Mouse (Mus musculus): ENCODE data around the gene Eif2b1. TPM values are rescaled to one million over a fixed set of nuclear protein-coding genes. Genes with fewer than 3 reads are reported as not detected.

Gene Eif2b1
- total and polyA plus RNA-seq, 3 experiments, result 18.4 to 27.6 (median 23.5) TPM

- 11% methylated on average over 8 of the region's 8 CpGs for WGBS
- peak; percentile 24; the same call in 1 of the 2 replicates for TF ChIP-seq EP300 (IDR thresholded peaks at IDR 0.05; ENCODE audit: insufficient read depth, low read depth, low read length)
- TF ChIP-seq POLR2A (IDR thresholded peaks at IDR 0.05; ENCODE audit: insufficient read depth, low read depth, low read length), result no peak; the same call in 1 of the 2 replicates
- H3K9ac ChIP-seq (ENCODE audit: low read depth, low read length), result peak overlapping the region; percentile 92
- H3K4me3 ChIP-seq, result peak overlapping the region; percentile 89
- no peaks in the 10 kb centered on the region for H3K27me3 ChIP-seq (ENCODE audit: control insufficient read depth, insufficient read depth, low read length)
- H3K27ac ChIP-seq, result peak overlapping the region; percentile 96
- intact Hi-C loops (cut with DNase I), result loop anchor here (2.0 kb wide), 2 partner anchors 18 to 30 kb away; no protein-coding TSS in a partner anchor
- H3K4me1 ChIP-seq (ENCODE audit: control insufficient read depth, insufficient read depth, low read length), result no peaks in the 10 kb centered on the region; the same call in none of the 2 replicates
- peaks cover 4% of the 10 kb centered on the region; the same call in 1 of the 2 replicates for H3K36me3 ChIP-seq (ENCODE audit: control insufficient read depth, insufficient read depth, low read length)
- H3K79me2 ChIP-seq (replicated peaks; ENCODE audit: control insufficient read depth, insufficient read depth, low read length), result peaks cover 3% of the 10 kb centered on the region
- peak; percentile 52 to 65 for DNase-seq
Measured at GRCm38 (mm10) chr5:124529191-124529651, 49.7 kb downstream of the Eif2b1 start.

GRCm38 (mm10) chr5:124528791-124529190 lies 50.1 kb downstream of the Eif2b1 start:
- H3K27me3 ChIP-seq (ENCODE audit: control insufficient read depth, insufficient read depth, low read length), result no peaks in the 10 kb centered on the region
- peaks cover 3% of the 10 kb centered on the region for H3K79me2 ChIP-seq (replicated peaks; ENCODE audit: control insufficient read depth, insufficient read depth, low read length)
- peak overlapping the region; percentile 89 for H3K4me3 ChIP-seq
- peak overlapping the region; percentile 92 for H3K9ac ChIP-seq (ENCODE audit: low read depth, low read length)
- WGBS, result 9% methylated on average over 9 of the region's 9 CpGs
- no peak; the same call in none of the 2 replicates for TF ChIP-seq POLR2A (IDR thresholded peaks at IDR 0.05; ENCODE audit: insufficient read depth, low read depth, low read length)
- TF ChIP-seq EP300 (IDR thresholded peaks at IDR 0.05; ENCODE audit: insufficient read depth, low read depth, low read length), result peak; percentile 70; the same call in 1 of the 2 replicates
- no peak for TF ChIP-seq CTCF (IDR thresholded peaks at IDR 0.05)
- peak overlapping the region; percentile 96 for H3K27ac ChIP-seq
- DNase-seq, result peak in 1 of 2 experiments; percentile 75
- intact Hi-C loops (cut with DNase I), result loop anchor here (2.0 kb wide), 2 partner anchors 18 to 30 kb away; no protein-coding TSS in a partner anchor
- no peaks in the 10 kb centered on the region; the same call in none of the 2 replicates for H3K4me1 ChIP-seq (ENCODE audit: control insufficient read depth, insufficient read depth, low read length)
- peaks cover 4% of the 10 kb centered on the region; the same call in 1 of the 2 replicates for H3K36me3 ChIP-seq (ENCODE audit: control insufficient read depth, insufficient read depth, low read length)

- intact Hi-C loops (cut with DNase I), result loop anchor here (2.0 kb wide), 2 partner anchors 18 to 30 kb away; no protein-coding TSS in a partner anchor
- H3K4me1 ChIP-seq (ENCODE audit: control insufficient read depth, insufficient read depth, low read length), result no peaks in the 10 kb centered on the region; the same call in none of the 2 replicates
- TF ChIP-seq CTCF (IDR thresholded peaks at IDR 0.05) (no peak), POLR2A (IDR thresholded peaks at IDR 0.05; ENCODE audit: insufficient read depth, low read depth, low read length) (no peak), EP300 (IDR thresholded peaks at IDR 0.05; ENCODE audit: insufficient read depth, low read depth, low read length) (no peak)
- no peak for DNase-seq
- H3K9ac ChIP-seq (ENCODE audit: low read depth, low read length), result peak overlapping the region; percentile 92
- H3K27me3 ChIP-seq (ENCODE audit: control insufficient read depth, insufficient read depth, low read length), result no peaks in the 10 kb centered on the region
- H3K4me3 ChIP-seq, result peak overlapping the region; percentile 89
- peaks cover 3% of the 10 kb centered on the region for H3K79me2 ChIP-seq (replicated peaks; ENCODE audit: control insufficient read depth, insufficient read depth, low read length)
- peaks cover 4% of the 10 kb centered on the region; the same call in 1 of the 2 replicates for H3K36me3 ChIP-seq (ENCODE audit: control insufficient read depth, insufficient read depth, low read length)
- H3K27ac ChIP-seq, result peak overlapping the region; percentile 96
- WGBS, result 58% methylated on average over 4 of the region's 4 CpGs
Measured at GRCm38 (mm10) chr5:124528351-124528750, 50.6 kb downstream of the Eif2b1 start.

- WGBS, result 75% methylated on average over 5 of the region's 5 CpGs
- peaks cover 4% of the 10 kb centered on the region; the same call in 1 of the 2 replicates for H3K36me3 ChIP-seq (ENCODE audit: control insufficient read depth, insufficient read depth, low read length)
- no peak overlapping the region for H3K4me3 ChIP-seq
- no peak overlapping the region for H3K27ac ChIP-seq
- H3K4me1 ChIP-seq (ENCODE audit: control insufficient read depth, insufficient read depth, low read length), result peaks cover 1% of the 10 kb centered on the region; the same call in 1 of the 2 replicates
- H3K79me2 ChIP-seq (replicated peaks; ENCODE audit: control insufficient read depth, insufficient read depth, low read length), result peaks cover 5% of the 10 kb centered on the region
- intact Hi-C loops (cut with DNase I), result no loop called here
- DNase-seq, result no peak
- TF ChIP-seq CTCF (IDR thresholded peaks at IDR 0.05), result no peak
- TF ChIP-seq POLR2A (IDR thresholded peaks at IDR 0.05; ENCODE audit: insufficient read depth, low read depth, low read length), result no peak
- TF ChIP-seq EP300 (IDR thresholded peaks at IDR 0.05; ENCODE audit: insufficient read depth, low read depth, low read length), result no peak
- no peak overlapping the region for H3K9ac ChIP-seq (ENCODE audit: low read depth, low read length)
- H3K27me3 ChIP-seq (ENCODE audit: control insufficient read depth, insufficient read depth, low read length), result no peaks in the 10 kb centered on the region
Measured at GRCm38 (mm10) chr5:124524943-124525342, 54.0 kb downstream of the Eif2b1 start.

GRCm38 (mm10) chr5:124523032-124523431 lies 55.9 kb downstream of the Eif2b1 start:
- H3K9ac ChIP-seq (ENCODE audit: low read depth, low read length), result no peak overlapping the region
- no peak overlapping the region for H3K4me3 ChIP-seq
- H3K36me3 ChIP-seq (ENCODE audit: control insufficient read depth, insufficient read depth, low read length), result peaks cover 4% of the 10 kb centered on the region; the same call in 1 of the 2 replicates
- peak; percentile 55 for TF ChIP-seq CTCF (IDR thresholded peaks at IDR 0.05)
- TF ChIP-seq EP300 (IDR thresholded peaks at IDR 0.05; ENCODE audit: insufficient read depth, low read depth, low read length), result no peak
- WGBS, result 95% methylated on average over 8 of the region's 8 CpGs
- H3K27me3 ChIP-seq (ENCODE audit: control insufficient read depth, insufficient read depth, low read length), result no peaks in the 10 kb centered on the region
- DNase-seq, result no peak
- peaks cover 6% of the 10 kb centered on the region for H3K79me2 ChIP-seq (replicated peaks; ENCODE audit: control insufficient read depth, insufficient read depth, low read length)
- intact Hi-C loops (cut with DNase I), result no loop called here
- H3K4me1 ChIP-seq (ENCODE audit: control insufficient read depth, insufficient read depth, low read length), result peaks cover 1% of the 10 kb centered on the region; the same call in 1 of the 2 replicates
- H3K27ac ChIP-seq, result no peak overlapping the region

- Histone ChIP-seq H3K27ac (no peak overlapping the region; the same call in 1 of the 2 replicates), H3K4me3 (no peak overlapping the region), H3K9ac (ENCODE audit: low read depth, low read length) (no peak overlapping the region), H3K79me2 (replicated peaks; ENCODE audit: control insufficient read depth, insufficient read depth, low read length) (peaks cover 9% of the 10 kb centered on the region), H3K4me1 (ENCODE audit: control insufficient read depth, insufficient read depth, low read length) (peaks cover 1% of the 10 kb centered on the region; the same call in 1 of the 2 replicates), H3K36me3 (ENCODE audit: control insufficient read depth, insufficient read depth, low read length) (no peaks in the 10 kb centered on the region), H3K27me3 (ENCODE audit: control insufficient read depth, insufficient read depth, low read length) (no peaks in the 10 kb centered on the region)
- WGBS, result 84% methylated on average over 4 of the region's 4 CpGs
- intact Hi-C loops (cut with DNase I), result no loop called here
- no peak for TF ChIP-seq POLR2A (IDR thresholded peaks at IDR 0.05; ENCODE audit: insufficient read depth, low read depth, low read length)
- TF ChIP-seq EP300 (IDR thresholded peaks at IDR 0.05; ENCODE audit: insufficient read depth, low read depth, low read length), result no peak
- no peak for TF ChIP-seq CTCF (IDR thresholded peaks at IDR 0.05)
- DNase-seq, result no peak
Measured at GRCm38 (mm10) chr5:124521588-124521987, 57.3 kb downstream of the Eif2b1 start.

Other genes starting within 250 kb of the Eif2b1 start
- 100 to 1,000 TPM; 143 to 167 TPM for gene Cdk2ap1, start 216.0 kb downstream of the Eif2b1 start, total RNA-seq (2021)
- gene Cdk2ap1, start 216.0 kb downstream of the Eif2b1 start, polyA plus RNA-seq (2012; rRNA removed), result 117 and 173 TPM in 2 replicates
- gene Sbno1, start 153.1 kb downstream of the Eif2b1 start, total RNA-seq (2021), result 10 to 100 TPM; 58.8 to 62.9 TPM
- gene Sbno1, start 153.1 kb downstream of the Eif2b1 start, polyA plus RNA-seq (2012; rRNA removed), result 11.3 and 18.5 TPM in 2 replicates
- 100 to 1,000 TPM; 191 to 210 TPM for gene Kmt5a, start 139.2 kb downstream of the Eif2b1 start, total RNA-seq (2021)
- gene Kmt5a, start 139.2 kb downstream of the Eif2b1 start, polyA plus RNA-seq (2012; rRNA removed), result 136 and 162 TPM in 2 replicates
- gene Rilpl2, start 100.8 kb downstream of the Eif2b1 start, total RNA-seq (2021), result 1 to 10 TPM; 6.8 to 9.1 TPM
- 6.9 and 8.4 TPM in 2 replicates for gene Rilpl2, start 100.8 kb downstream of the Eif2b1 start, polyA plus RNA-seq (2012; rRNA removed)
- gene Snrnp35, start 96.0 kb downstream of the Eif2b1 start, total RNA-seq (2021), result 10 to 100 TPM; 10.5 to 14.5 TPM
- gene Snrnp35, start 96.0 kb downstream of the Eif2b1 start, polyA plus RNA-seq (2012; rRNA removed), result 2.4 and 4.5 TPM in 2 replicates
- gene Rilpl1, start 47.7 kb downstream of the Eif2b1 start, total RNA-seq (2021), result 100 to 1,000 TPM; 189 to 251 TPM
- gene Rilpl1, start 47.7 kb downstream of the Eif2b1 start, polyA plus RNA-seq (2012; rRNA removed), result 166 and 182 TPM in 2 replicates
- 100 to 1,000 TPM; 167 to 194 TPM for gene Tmed2, start 38.4 kb downstream of the Eif2b1 start, total RNA-seq (2021)
- gene Tmed2, start 38.4 kb downstream of the Eif2b1 start, polyA plus RNA-seq (2012; rRNA removed), result 80.9 and 150 TPM in 2 replicates
- gene Ddx55, start 26.3 kb downstream of the Eif2b1 start, total RNA-seq (2021), result 1 to 10 TPM; 6.2 to 7.5 TPM
- 5.3 and 7.7 TPM in 2 replicates for gene Ddx55, start 26.3 kb downstream of the Eif2b1 start, polyA plus RNA-seq (2012; rRNA removed)
- 10 to 100 TPM; 19.4 to 20.4 TPM for gene Gtf2h3, start within 50 bp of the Eif2b1 start, total RNA-seq (2021)
- gene Gtf2h3, start within 50 bp of the Eif2b1 start, polyA plus RNA-seq (2012; rRNA removed), result 29.0 and 39.2 TPM in 2 replicates
- gene Atp6v0a2, start 49.4 kb upstream of the Eif2b1 start, total RNA-seq (2021), result 10 to 100 TPM; 53.4 to 55.2 TPM
- gene Atp6v0a2, start 49.4 kb upstream of the Eif2b1 start, polyA plus RNA-seq (2012; rRNA removed), result 28.7 and 47.7 TPM in 2 replicates
- under 1 TPM; 0.02 to 0.10 TPM for gene Dnah10, start 146.0 kb upstream of the Eif2b1 start, total RNA-seq (2021)
- gene Dnah10, start 146.0 kb upstream of the Eif2b1 start, polyA plus RNA-seq (2012; rRNA removed), result 0.06 and 0.27 TPM in 2 replicates

All from heart, adult 2 months (tissue).